Mouse (Mus musculus) hindbrain, embryonic 12.5 days (tissue): ENCODE measurements around the gene E4f1. TPM values are rescaled to one million over a fixed set of nuclear protein-coding genes. Genes with fewer than 3 reads are reported as not detected.

Experiments used
- ATAC-seq: fragments of 200-750 bp; cut with Nextera tagmentation; 2 replicates; pipeline ENCODE4 v1.8.0; 2017; ENCODE audit warnings: moderate TSS enrichment; ENCODE audit not compliant: low FRiP score
- H3K27ac ChIP-seq: fragments of 300-500 bp; sonication (generic); 2 replicates; pipeline ENCODE4 v1.5.1; 2016; ENCODE audit warnings: mild to moderate bottlenecking
- H3K27me3 ChIP-seq: fragments of 300-500 bp; sonication (generic); 2 replicates; pipeline ENCODE4 v1.6.1; 2016; ENCODE audit warnings: mild to moderate bottlenecking
- H3K36me3 ChIP-seq: fragments of 300-500 bp; sonication (generic); 2 replicates; pipeline ENCODE4 v1.6.1; 2016; ENCODE audit warnings: mild to moderate bottlenecking
- H3K4me1 ChIP-seq: fragments of 300-500 bp; sonication (generic); 2 replicates; pipeline ENCODE4 v1.6.1; 2016
- H3K4me2 ChIP-seq: fragments of 300-500 bp; sonication (generic); replicated peaks from 2 replicates; pipeline ENCODE4 v1.6.1; 2016; ENCODE audit warnings: mild to moderate bottlenecking
- H3K4me3 ChIP-seq: fragments of 300-500 bp; sonication (generic); 2 replicates; pipeline ENCODE4 v1.5.1; 2016; ENCODE audit warnings: mild to moderate bottlenecking
- H3K9ac ChIP-seq: fragments of 300-500 bp; sonication (generic); 2 replicates; pipeline ENCODE4 v1.6.1; 2016; ENCODE audit warnings: mild to moderate bottlenecking, moderate library complexity
- H3K9me3 ChIP-seq: fragments of 300-500 bp; sonication (generic); replicated peaks from 2 replicates; pipeline ENCODE4 v1.6.1; 2016; ENCODE audit warnings: mild to moderate bottlenecking
- WGBS: fragments of 180-500 bp; shearing (Covaris S2); methylation state at CpG from one replicate; pipeline ENCODE4 v1.1.7; 2016; 5-methylcytosine and 5-hydroxymethylcytosine counted together
- polyA plus RNA-seq: library from polyadenylated mRNA; unstranded; fragments of >200 nt; fragmentation: Nextera tagmentation; extraction: Ambion mirVana; gene quantifications from 2 replicates; pipeline ENCODE4 v1.2.1, GENCODE M21; 2016

E4f1 gene
- polyA plus RNA-seq, 1 experiment from 2014 or later = 39.4 TPM

GRCm38 (mm10) chr17:24479431-24479830 lies 9.3 kb upstream of the E4f1 start:
- H3K4me3 ChIP-seq = peak overlapping the region; percentile 76
- no peak for ATAC-seq
- H3K4me2 ChIP-seq = peak overlapping the region; percentile 62
- no peaks in the 10 kb centered on the region for H3K27me3 ChIP-seq
- H3K4me1 ChIP-seq = peaks cover 15% of the 10 kb centered on the region
- peaks cover 31% of the 10 kb centered on the region for H3K36me3 ChIP-seq
- H3K9ac ChIP-seq = 0 out of 2 replicates have a peak overlapping the region, but pooled peaks have one; percentile 43
- H3K27ac ChIP-seq = peak overlapping the region; percentile 64; the same call in 1 of the 2 replicates
- H3K9me3 ChIP-seq = no peaks in the 10 kb centered on the region
- WGBS = 35% methylated on average over 1 of the region's 1 CpGs

- Histone ChIP-seq H3K27ac (peak within 1 kb of the TSS; percentile 97), H3K27me3 (no peaks in the 10 kb centered on the region), H3K4me2 (peak within 1 kb of the TSS; percentile 62), H3K4me3 (peak within 1 kb of the TSS; percentile 76), H3K4me1 (peaks cover 21% of the 10 kb centered on the region), H3K9me3 (no peaks in the 10 kb centered on the region), H3K36me3 (peaks cover 37% of the 10 kb centered on the region), H3K9ac (peak within 1 kb of the TSS; percentile 85)
- under 1% methylated on average over 48 of the region's 48 CpGs for WGBS
- ATAC-seq = peak; percentile 94
Observed at GRCm38 (mm10) chr17:24478663-24479380, 8.7 kb upstream of the E4f1 start, which contains the start of gene Mlst8. TSS of gene Mlst8 (minus strand) at chr17:24479078.

GRCm38 (mm10) chr17:24477985-24478600 lies 8.0 kb upstream of the E4f1 start:
- no peaks in the 10 kb centered on the region for H3K27me3 ChIP-seq
- 52% methylated on average over 11 of the region's 11 CpGs for WGBS
- H3K27ac ChIP-seq = peak overlapping the region; percentile 97; the same call in 1 of the 2 replicates
- no peaks in the 10 kb centered on the region for H3K9me3 ChIP-seq
- H3K36me3 ChIP-seq = peaks cover 44% of the 10 kb centered on the region
- H3K4me3 ChIP-seq = peak overlapping the region; percentile 76
- peak overlapping the region; percentile 62 for H3K4me2 ChIP-seq
- H3K9ac ChIP-seq = peak overlapping the region; percentile 85
- peaks cover 25% of the 10 kb centered on the region for H3K4me1 ChIP-seq
- ATAC-seq = peak; percentile 11

- H3K9ac ChIP-seq = peak overlapping the region; percentile 85
- H3K4me3 ChIP-seq = no peak overlapping the region
- peak overlapping the region; percentile 62; the same call in 1 of the 2 replicates for H3K4me2 ChIP-seq
Observed at GRCm38 (mm10) chr17:24477053-24477984, 7.2 kb upstream of the E4f1 start.

GRCm38 (mm10) chr17:24476022-24476776 lies 6.1 kb upstream of the E4f1 start:
- Histone ChIP-seq H3K36me3 (peaks cover 44% of the 10 kb centered on the region), H3K9ac (no peak overlapping the region), H3K27me3 (no peaks in the 10 kb centered on the region), H3K9me3 (no peaks in the 10 kb centered on the region), H3K4me2 (no peak overlapping the region), H3K4me3 (no peak overlapping the region), H3K27ac (no peak overlapping the region), H3K4me1 (peaks cover 43% of the 10 kb centered on the region)
- no peak for ATAC-seq
- 89% methylated on average over 10 of the region's 10 CpGs for WGBS

More at GRCm38 (mm10) chr17:24477053-24477984, 7.2 kb upstream of the E4f1 start:
- Histone ChIP-seq H3K27me3 (no peaks in the 10 kb centered on the region), H3K27ac (no peak overlapping the region), H3K9me3 (no peaks in the 10 kb centered on the region), H3K36me3 (peaks cover 44% of the 10 kb centered on the region), H3K4me1 (peaks cover 32% of the 10 kb centered on the region)
- 93% methylated on average over 20 of the region's 20 CpGs for WGBS
- ATAC-seq = no peak

GRCm38 (mm10) chr17:24475586-24475985 lies 5.5 kb upstream of the E4f1 start:
- 89% methylated on average over 6 of the region's 6 CpGs for WGBS
- no peak for ATAC-seq
- Histone ChIP-seq H3K9me3 (no peaks in the 10 kb centered on the region), H3K4me3 (no peak overlapping the region), H3K4me2 (no peak overlapping the region), H3K4me1 (peaks cover 47% of the 10 kb centered on the region), H3K27ac (no peak overlapping the region), H3K36me3 (peaks cover 44% of the 10 kb centered on the region), H3K9ac (no peak overlapping the region), H3K27me3 (no peaks in the 10 kb centered on the region)

- WGBS = 81% methylated on average over 5 of the region's 5 CpGs
- H3K36me3 ChIP-seq = peaks cover 44% of the 10 kb centered on the region
- no peaks in the 10 kb centered on the region for H3K27me3 ChIP-seq
- ATAC-seq = no peak
- no peak overlapping the region for H3K4me3 ChIP-seq
- no peak overlapping the region for H3K4me2 ChIP-seq
- no peak overlapping the region for H3K9ac ChIP-seq
- H3K4me1 ChIP-seq = peaks cover 47% of the 10 kb centered on the region
- H3K9me3 ChIP-seq = no peaks in the 10 kb centered on the region
- H3K27ac ChIP-seq = peak overlapping the region; percentile 23; the same call in 1 of the 2 replicates
Observed at GRCm38 (mm10) chr17:24474557-24474956, 4.4 kb upstream of the E4f1 start.

GRCm38 (mm10) chr17:24473612-24474275 lies 3.6 kb upstream of the E4f1 start, which contains the start of gene Bricd5:
TSS of gene Bricd5 (plus strand) at chr17:24473884.
- ATAC-seq = no peak
- H3K27me3 ChIP-seq = no peaks in the 10 kb centered on the region
- H3K4me1 ChIP-seq = peaks cover 47% of the 10 kb centered on the region
- no peak within 1 kb of the TSS for H3K4me3 ChIP-seq
- WGBS = 72% methylated on average over 6 of the region's 6 CpGs
- H3K4me2 ChIP-seq = 0 out of 2 replicates have a peak within 1 kb of the TSS, but pooled peaks have one; percentile 8
- 0 out of 2 replicates have a peak within 1 kb of the TSS, but pooled peaks have one; percentile 9 for H3K9ac ChIP-seq
- no peaks in the 10 kb centered on the region for H3K9me3 ChIP-seq
- H3K27ac ChIP-seq = peak within 1 kb of the TSS; percentile 23; the same call in 1 of the 2 replicates
- H3K36me3 ChIP-seq = peaks cover 44% of the 10 kb centered on the region

- Histone ChIP-seq H3K27me3 (no peaks in the 10 kb centered on the region), H3K9ac (peak overlapping the region; percentile 91; the same call in 1 of the 2 replicates), H3K9me3 (no peaks in the 10 kb centered on the region), H3K27ac (no peak overlapping the region), H3K4me1 (peaks cover 37% of the 10 kb centered on the region), H3K4me2 (peak overlapping the region; percentile 93), H3K4me3 (no peak overlapping the region), H3K36me3 (peaks cover 42% of the 10 kb centered on the region)
- WGBS = 87% methylated on average over 4 of the region's 4 CpGs
- no peak for ATAC-seq
Observed at GRCm38 (mm10) chr17:24472512-24472911, 2.4 kb upstream of the E4f1 start.

GRCm38 (mm10) chr17:24470701-24471527 lies 801 bp upstream of the E4f1 start:
- Histone ChIP-seq H3K4me1 (peaks cover 35% of the 10 kb centered on the region), H3K27ac (peak overlapping the region; percentile 88), H3K9me3 (no peaks in the 10 kb centered on the region), H3K36me3 (peaks cover 28% of the 10 kb centered on the region), H3K4me3 (peak overlapping the region; percentile 90), H3K4me2 (peak overlapping the region; percentile 93), H3K27me3 (no peaks in the 10 kb centered on the region), H3K9ac (peak overlapping the region; percentile 91)
- 1% methylated on average over 65 of the region's 68 CpGs for WGBS
- ATAC-seq = peak; percentile 11
